Mouse (Mus musculus) telencephalon, adult 2 months (tissue): ENCODE results near the gene Ptpn7.
A peak's percentile ranks its signal among the peaks of the same experiment; 100 is the strongest.
"Not testable (repeated sequence)": the region's sequence is repeated elsewhere in the genome, so short reads cannot be mapped to it uniquely, and the experiment has no call there.

ENCODE experiments used
- DNase-seq: peaks from one replicate; pipeline ENCODE4 v3.0.0-alpha.2; 2011; ENCODE audit warnings: low read depth, low spot score

The Ptpn7 gene

GRCm38 (mm10) chr1:135132473-135132872 lies at the start of gene Ptpn7:
TSS of gene Ptpn7 (plus strand) at chr1:135132700.
- no peak for DNase-seq

GRCm38 (mm10) chr1:135083465-135083864 lies 49.0 kb upstream of the Ptpn7 start:
- no peak for DNase-seq

- no peak for DNase-seq
Measured at GRCm38 (mm10) chr1:135085296-135085871, 47.1 kb upstream of the Ptpn7 start.

- DNase-seq = no peak
Measured at GRCm38 (mm10) chr1:135086015-135086414, 46.5 kb upstream of the Ptpn7 start.

- DNase-seq = no peak
Measured at GRCm38 (mm10) chr1:135087414-135087813, 45.1 kb upstream of the Ptpn7 start.

GRCm38 (mm10) chr1:135089626-135090025 lies 42.9 kb upstream of the Ptpn7 start:
- DNase-seq = no peak

GRCm38 (mm10) chr1:135090914-135091313 lies 41.6 kb upstream of the Ptpn7 start:
- no peak for DNase-seq

GRCm38 (mm10) chr1:135094723-135095122 lies 37.8 kb upstream of the Ptpn7 start:
- no peak for DNase-seq

GRCm38 (mm10) chr1:135095189-135095588 lies 37.3 kb upstream of the Ptpn7 start:
- DNase-seq = no peak

- DNase-seq = peak; percentile 38
Measured at GRCm38 (mm10) chr1:135096312-135096711, 36.2 kb upstream of the Ptpn7 start.

- no peak for DNase-seq
Measured at GRCm38 (mm10) chr1:135097441-135097840, 35.1 kb upstream of the Ptpn7 start.

- DNase-seq = no peak
Measured at GRCm38 (mm10) chr1:135098441-135098840, 34.1 kb upstream of the Ptpn7 start.

- DNase-seq = no peak
Measured at GRCm38 (mm10) chr1:135100400-135100799, 32.1 kb upstream of the Ptpn7 start.

GRCm38 (mm10) chr1:135105124-135105523 lies 27.4 kb upstream of the Ptpn7 start, which contains the start of gene Lgr6:
TSS of gene Lgr6 (minus strand) at chr1:135105276.
- no peak for DNase-seq

GRCm38 (mm10) chr1:135105951-135106350 lies 26.5 kb upstream of the Ptpn7 start:
- no peak for DNase-seq

GRCm38 (mm10) chr1:135108611-135109010 lies 23.9 kb upstream of the Ptpn7 start:
- DNase-seq = no peak

- no peak for DNase-seq
Measured at GRCm38 (mm10) chr1:135110075-135110474, 22.4 kb upstream of the Ptpn7 start.

GRCm38 (mm10) chr1:135111271-135111670 lies 21.2 kb upstream of the Ptpn7 start:
- not testable (repeated sequence) for DNase-seq

- no peak for DNase-seq
Measured at GRCm38 (mm10) chr1:135112661-135113060, 19.8 kb upstream of the Ptpn7 start.

GRCm38 (mm10) chr1:135124573-135125363 lies 7.7 kb upstream of the Ptpn7 start:
- DNase-seq = no peak

- no peak for DNase-seq
Measured at GRCm38 (mm10) chr1:135125990-135126389, 6.5 kb upstream of the Ptpn7 start.

GRCm38 (mm10) chr1:135126443-135127027 lies 6.0 kb upstream of the Ptpn7 start:
- DNase-seq = no peak

GRCm38 (mm10) chr1:135128011-135128441 lies 4.5 kb upstream of the Ptpn7 start:
- no peak for DNase-seq
